Mouse (Mus musculus): ENCODE measurements at regions not wholly inside any gene's neighbourhood (a gene's known extent, or its start where the extent isn't known, plus 50 kb on each side); places are given as distances from the start of the nearest gene placed in this dataset.
A peak's percentile ranks its signal among the peaks of the same experiment; 100 is the strongest.

DNA sequence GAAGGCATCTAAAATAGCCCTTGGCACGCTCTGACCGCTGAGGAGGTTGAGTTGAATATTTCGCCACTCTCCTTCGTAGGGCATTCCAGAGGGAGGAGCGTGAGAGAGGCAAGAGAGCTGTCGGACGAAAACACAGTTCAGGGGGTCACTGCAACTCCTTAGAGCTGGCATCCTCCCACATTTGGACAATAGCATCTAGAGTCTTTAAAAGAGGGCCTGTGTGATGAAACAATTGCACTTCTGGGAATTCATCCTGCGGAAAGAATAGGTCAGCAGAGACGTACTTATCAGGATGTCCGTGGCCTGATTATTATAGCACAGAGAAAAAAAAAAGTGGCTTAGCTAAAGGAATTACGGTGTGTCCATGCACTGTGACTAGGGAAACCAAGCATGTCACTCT, 156.8 kb downstream of the Efnb1 start:
- DNase-seq (ENCODE audit: low spot score in 2 of 2) = no peak

DNA sequence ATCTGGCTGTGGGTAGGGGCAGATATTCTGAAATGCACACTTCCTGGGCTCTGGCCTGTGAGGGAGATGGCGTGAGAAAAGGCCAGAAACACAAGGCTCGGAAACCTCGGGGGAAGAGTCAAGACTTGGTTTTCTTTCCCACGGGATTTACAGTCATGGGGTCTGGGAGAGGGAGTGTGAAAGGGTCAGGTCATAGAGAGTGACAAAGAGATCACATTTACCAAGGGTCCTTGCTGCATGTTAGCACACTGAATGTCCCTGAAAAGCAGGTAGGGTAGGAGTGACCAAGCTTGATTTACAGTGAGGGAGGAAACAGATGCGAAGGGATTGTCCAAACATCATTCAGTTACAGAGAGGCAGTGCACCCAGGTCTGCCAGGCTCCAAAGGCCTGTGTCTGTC, 156.0 kb downstream of the Efnb1 start:
- DNase-seq (ENCODE audit: low spot score in 2 of 2) = no peak

DNA sequence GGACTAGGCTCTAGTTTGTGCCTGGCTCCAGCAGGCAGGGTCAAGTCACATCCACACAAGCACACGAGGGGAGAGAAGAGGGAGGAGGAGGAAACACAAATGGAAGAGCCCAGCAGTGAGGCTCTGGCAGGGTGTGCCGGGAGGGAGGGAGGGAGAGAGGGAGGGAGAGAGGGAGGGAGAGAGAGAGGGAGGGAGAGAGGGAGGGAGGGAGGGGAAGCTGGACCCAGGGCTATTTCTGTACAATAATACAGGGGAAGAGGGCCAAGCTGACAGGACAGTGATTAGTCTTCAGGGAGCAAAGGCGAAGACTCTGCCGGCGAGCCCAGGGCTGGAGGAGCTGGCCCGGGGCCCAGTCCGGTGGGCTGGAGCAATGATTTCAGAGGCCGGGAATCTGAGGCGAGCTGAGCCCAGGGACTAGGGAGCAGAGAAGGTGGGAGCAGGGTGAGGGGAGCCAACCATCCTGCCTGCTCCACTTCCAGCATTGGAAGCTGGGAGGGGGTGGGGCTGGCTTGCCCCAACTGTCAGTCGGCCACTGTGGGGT, 155.6 kb downstream of the Efnb1 start:
- no peak for DNase-seq (ENCODE audit: low spot score in 2 of 2)

DNA sequence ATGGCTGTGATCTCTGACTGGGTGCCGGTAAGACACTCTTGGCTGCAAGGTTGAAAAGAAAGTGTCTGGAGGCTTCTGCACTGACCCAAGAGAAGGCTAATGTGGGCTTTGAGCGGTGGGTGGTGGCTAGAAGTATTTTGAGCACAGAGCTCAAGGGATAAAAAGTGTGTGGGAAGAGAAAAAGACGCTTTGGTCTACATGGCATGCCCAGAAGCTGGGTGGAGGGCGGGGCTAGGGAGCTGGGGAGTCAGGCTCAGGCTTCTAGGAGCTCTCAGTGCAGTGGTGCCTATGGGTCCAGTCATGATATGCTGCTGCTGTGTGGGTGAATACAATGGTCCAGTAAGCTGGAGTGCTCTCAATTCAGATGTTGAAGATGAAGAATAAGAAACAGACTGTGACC, 152.1 kb downstream of the Efnb1 start:
- DNase-seq (ENCODE audit: low spot score in 2 of 2) = no peak

DNA sequence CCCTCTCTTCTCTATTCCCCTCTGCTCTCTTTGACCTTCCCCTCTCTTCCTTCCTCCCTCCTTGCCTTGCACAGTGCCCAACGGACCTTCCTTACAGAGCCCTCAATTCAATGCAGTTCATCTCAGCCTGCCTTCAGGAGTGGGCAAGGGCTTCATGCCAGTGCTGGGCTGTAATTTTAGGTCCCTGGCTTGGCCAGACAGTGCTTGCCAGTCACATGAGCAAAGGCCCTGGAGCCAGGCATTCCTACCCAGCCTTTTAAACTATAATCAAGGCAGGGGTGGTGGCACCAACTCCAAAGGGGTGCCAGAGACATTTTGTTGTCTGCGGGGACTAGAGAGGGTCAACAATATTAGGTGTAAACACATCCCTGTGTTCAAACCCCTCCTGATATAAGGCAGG, 150.9 kb downstream of the Efnb1 start:
- no peak for DNase-seq (ENCODE audit: low spot score in 2 of 2)

DNA sequence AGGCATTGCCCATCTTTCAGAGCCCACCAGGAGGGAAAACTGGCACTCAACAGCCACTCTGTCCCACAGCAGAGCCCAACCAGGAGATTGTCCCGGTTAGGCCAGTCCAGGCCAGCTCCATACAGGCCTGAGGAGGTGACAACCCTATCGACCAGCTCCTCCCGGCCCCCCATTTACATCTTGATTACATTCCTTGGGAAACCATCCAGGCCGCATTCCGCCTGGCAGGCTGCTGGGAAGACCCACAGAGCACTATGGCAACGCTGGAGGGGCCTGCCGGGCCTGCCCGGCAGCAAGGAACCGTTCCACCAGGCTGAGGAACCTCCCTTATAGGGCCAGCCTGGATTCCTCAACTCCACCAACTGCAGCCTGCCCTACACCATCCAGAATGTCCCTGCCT, 149.7 kb downstream of the Efnb1 start:
- DNase-seq (ENCODE audit: low spot score in 2 of 2) = no peak

DNA sequence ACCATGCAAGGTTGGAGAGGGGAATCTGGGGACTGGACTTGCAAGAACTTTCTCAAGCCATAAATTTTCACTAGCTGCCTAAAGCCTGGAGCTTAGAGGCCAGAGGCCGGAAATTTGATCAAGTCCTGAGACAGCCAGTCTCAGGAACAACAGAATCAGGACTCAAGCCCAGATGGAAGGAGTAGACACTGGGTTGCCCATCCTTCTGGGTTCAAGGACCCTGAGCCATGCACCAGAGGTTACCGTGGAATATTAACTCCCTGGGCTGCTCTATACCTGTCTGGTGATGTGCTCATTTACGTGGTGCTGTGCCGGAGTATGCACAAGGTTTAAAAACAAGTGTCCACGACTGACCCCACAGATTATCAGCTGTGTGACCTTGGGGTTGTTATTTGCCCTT, 145.1 kb downstream of the Efnb1 start:
- DNase-seq (ENCODE audit: low spot score in 2 of 2) = no peak

DNA sequence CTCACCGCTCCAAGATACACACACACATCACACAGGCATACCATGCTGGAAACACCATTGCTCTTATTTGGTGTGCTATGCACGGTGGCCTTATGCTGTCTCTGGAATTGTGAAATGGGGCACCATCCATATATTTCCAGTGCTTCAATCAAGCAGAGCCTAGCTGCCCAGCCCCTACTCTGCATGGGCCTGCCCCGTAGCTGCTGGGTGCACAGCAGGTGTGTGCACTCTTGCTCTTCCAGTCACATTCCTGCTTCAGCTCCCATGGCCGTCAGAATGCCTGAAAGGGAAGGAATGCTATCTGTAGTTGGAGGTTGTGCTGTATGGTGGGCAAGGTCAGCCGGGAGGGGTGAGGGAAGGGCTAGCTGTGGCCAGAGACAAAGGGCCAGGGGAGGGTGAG, 144.6 kb downstream of the Efnb1 start:
- DNase-seq (ENCODE audit: low spot score in 2 of 2) = no peak

DNA sequence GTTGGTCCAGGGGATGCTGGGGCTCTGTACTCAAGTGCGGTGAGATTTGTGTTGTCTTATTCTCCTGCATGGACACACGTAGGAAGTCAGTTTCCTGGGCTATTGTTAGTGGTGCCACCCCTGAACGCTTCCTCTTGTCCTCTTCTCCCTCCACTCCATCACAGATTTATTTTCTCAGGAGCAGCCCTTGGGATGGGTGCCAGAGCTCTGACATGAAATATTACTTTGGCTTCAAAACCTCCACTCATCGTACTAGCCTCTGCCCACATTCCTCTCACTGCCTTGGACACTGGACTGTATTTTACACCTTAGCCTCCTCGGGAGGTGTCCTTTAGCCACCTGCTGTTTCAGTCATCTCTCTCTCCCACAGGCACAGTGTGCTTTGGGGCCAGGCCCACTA, 139.6 kb downstream of the Efnb1 start:
- no peak for DNase-seq (ENCODE audit: low spot score in 2 of 2)

DNA sequence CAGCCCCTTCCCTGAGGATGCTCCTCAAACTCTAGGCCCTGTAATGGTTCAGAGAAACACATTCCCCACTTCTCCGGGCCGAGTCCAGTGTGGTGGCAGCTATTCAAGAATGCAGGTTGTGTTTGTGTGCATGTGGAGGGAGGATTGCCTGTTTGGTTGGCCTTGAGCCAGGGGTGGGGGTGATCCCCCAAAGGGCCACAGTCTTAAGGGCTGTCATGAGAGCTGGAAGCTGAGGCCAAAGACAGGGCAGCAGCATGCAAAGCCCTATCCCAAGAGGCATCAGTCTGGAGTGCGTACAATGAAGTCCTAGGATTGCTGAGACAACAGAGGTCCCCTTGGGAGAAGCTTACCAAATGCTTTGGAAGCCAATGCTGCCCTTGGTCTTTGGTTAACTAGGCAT, 136.0 kb downstream of the Efnb1 start:
- DNase-seq (ENCODE audit: low spot score in 2 of 2) = no peak

DNA sequence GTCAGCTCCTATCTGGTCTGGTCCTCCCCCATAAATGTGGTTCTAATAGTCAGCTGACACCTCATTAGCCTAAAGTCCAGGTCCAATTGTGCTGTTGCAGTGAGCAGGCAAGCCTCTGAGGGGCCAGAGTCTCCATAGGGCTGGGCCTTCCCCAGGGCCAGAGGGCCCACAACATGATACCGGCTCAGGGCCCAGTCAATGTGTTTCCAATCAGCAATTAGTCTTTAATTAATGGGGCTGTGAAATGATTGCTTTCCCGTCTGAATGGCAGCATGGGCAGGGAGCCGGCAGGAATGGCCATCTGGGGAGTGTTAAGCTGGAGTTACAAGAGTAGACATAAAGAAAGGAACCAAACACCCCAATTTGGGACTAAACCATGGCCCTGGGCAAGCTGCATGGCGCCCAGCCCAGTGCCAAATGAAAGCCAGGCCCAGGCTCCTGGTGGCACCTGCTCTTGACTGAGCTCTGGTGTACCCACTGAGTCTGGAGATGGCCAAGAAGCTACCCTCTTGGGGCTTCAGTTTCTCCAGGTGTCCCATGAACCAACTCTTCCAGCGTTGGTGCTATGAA, 113.2 kb downstream of the Efnb1 start:
- no peak for DNase-seq (ENCODE audit: low spot score in 2 of 2)

DNA sequence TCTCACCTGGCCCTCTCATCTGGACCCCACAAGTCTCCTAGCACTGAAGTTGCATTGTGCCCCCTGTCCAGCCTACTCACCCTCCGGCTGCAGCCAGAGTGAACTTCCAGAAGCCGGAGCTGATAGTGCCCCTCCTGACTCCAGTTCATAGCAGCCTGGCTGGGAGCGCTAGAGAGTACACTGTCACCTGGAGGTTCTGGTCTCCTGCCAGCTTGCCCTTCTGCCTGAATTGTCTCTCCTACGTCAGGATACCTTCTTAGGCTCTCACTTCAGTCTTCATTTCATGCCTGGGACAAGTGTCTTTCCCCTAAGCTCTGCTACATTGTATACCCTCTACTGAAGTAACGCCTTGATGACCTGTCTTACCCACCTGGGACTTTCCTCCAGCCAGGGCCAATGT, 112.3 kb downstream of the Efnb1 start:
- no peak for DNase-seq (ENCODE audit: low spot score in 2 of 2)

DNA sequence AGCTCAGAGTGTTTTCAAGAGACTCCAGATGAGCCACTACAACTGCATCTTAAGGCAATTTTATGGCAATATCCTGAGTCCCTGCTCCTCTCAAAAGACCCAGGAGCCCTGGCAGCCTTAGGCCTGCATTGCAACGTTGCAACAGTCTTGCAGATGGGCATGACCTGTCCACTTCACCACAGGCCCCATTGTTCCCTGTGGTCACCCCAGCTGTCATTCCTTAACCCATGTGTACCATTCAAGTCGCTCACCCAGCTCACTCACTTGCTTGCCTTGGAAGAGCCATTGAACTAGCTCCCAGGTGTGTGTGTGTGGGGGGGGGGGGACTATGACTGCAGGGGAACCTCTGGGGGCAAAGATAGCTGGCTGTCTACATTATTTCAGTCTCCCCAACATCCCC, 110.8 kb downstream of the Efnb1 start:
- no peak for DNase-seq (ENCODE audit: low spot score in 2 of 2)

DNA sequence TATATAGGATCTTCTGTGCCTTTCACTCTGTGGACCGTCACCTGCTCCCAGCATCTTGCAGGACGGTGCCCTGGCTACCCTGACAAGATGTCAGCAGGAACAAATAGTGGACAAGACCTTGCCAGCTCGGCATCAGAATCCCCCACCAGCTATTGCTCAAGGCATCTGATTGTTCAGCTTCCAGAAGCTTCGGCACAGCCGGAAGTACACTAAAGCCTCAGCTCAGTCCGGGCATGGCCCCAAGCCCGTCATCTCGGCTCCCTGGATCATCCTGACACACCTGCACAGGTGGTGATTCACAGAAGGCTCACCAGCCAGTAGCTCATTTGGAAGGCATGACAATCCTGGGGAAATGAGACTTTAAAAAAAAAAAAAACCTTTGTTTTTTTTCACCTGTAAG, 110.1 kb downstream of the Efnb1 start:
- no peak for DNase-seq (ENCODE audit: low spot score in 2 of 2)

DNA sequence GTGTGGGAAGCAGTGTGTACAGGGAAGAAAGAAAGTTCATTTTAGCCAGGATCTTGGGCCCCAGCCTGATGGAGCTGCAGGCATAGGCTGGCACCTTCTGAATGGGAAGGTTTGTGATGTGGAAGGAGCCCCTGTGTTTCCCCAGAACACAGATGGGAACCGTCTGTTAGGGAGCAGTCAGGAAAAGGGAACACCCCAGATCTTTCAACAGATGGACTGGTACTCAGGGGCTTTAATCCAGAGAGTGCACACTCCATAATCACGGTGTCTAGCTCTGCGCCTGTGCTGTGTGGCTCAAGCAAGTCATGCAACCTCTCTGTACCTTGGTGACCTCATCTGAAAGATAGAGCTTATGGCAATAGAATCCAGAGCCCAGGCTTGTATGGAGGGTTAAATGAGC, 109.6 kb downstream of the Efnb1 start:
- peak in 1 of 2 experiments; percentile 29 for DNase-seq (ENCODE audit: low spot score in 2 of 2)

DNA sequence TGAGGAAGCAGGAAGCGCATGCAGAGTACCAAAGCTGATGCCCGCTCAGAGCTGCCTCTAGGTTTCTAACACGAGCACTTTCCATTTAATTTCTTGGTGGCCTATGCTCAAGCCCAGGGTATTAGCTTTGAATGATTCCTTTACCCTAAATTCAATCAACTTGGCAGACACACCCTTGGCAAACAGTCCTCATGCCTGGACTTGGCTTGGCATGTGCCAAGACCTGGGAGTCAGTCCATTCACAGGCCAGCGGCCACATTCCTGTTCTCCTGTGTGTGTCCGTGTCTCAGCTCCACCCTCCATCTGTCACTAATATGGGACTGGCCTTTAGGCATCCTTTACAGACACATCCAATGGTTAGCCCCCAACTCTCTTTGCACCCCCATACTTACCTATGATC, 107.3 kb downstream of the Efnb1 start:
- DNase-seq (ENCODE audit: low spot score in 2 of 2) = no peak

DNA sequence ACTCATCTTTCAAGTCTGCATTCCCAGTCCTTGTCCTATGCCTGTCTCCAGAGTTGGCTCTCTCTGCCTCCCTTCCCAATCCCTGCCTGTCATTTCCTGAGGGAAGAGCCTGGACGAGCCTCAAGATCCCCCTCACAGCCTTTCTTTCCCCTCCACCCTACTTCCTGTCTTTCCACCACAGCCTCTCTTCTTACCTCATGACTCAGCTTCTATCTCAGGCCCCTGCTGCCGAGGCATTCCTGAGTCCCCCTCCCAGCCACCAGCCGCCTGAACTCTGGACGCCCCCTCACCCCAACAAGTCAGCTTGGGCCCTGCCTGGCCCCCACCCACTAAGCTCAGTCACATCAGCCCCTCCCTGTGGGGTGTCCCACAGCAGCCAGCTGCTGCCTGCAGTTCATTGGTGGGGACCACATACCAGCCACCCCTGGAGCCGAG, 105.8 kb downstream of the Efnb1 start:
- DNase-seq (ENCODE audit: low spot score in 2 of 2) = no peak

DNA sequence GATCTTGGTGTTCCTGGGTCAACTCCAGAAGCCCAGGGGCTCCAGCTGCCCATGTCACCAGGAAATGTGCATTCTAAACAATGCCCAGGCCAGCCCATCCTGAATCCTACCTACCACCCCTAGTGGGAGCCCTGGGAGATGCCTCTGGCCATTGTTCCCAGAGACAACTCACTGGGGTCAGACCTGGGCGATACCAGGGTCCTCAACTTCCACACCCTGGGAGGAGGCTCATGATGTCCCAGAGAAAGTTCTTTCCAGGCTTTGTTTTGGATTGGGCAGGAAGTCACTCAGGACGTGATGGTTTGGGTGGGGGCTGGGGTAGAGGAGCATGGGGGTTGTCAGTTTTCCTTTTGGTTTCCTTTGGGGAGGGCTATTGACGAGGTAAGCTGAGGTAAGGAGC, 97.1 kb downstream of the Efnb1 start:
- no peak for DNase-seq (ENCODE audit: low spot score in 2 of 2)

DNA sequence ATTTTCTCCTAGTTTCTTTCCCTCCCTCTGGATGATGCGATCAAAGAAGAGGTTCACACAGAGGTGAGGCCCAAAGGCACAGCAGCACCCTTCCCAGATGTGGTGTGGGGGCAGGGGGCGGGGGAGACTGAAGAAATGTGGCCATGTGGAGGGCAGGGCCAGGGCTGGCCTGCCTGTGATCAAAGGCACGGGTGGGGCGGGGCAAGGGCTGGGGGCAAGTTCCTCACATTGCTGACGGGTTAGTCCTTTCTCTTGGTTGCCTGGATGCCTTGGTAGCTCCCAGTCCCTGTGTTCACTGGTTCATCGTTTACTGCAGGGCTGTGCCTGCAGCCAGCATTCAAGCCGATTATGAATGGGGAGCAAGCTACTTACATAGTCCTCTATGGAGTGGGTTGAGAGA, 96.4 kb downstream of the Efnb1 start:
- DNase-seq (ENCODE audit: low spot score in 2 of 2) = no peak

DNA sequence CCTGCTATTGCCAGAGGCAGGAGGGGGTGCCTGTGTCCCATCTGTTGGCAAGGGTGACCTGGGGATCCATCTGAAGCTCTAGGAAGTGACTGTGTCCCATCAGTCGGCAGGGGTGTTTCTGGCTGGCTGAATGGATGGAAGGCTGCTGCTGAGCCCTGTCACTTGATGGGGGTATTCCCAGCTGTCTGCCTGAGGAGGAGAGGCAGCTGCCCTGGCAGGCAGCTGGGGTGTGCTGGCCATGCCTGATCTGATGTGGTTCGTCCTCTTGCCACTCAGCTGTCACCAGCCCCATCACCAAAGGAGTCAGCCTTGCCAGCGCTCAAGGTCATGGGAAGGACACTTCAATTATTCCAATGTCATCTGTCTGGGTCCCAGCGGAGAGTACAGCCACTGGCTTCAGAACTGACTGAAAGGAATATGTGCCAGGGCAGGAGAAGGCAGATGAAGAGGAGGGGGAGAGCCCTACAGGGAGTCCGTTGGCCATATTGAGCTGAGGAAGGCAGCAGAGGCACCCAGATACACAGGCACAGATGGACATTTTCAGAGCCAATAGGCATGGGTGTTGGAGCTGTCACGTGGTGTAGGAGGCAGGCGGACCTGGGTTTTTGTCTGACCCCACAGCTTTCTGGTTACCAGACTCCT, 89.3 kb downstream of the Efnb1 start:
- no peak for DNase-seq (ENCODE audit: low spot score in 2 of 2)

DNA sequence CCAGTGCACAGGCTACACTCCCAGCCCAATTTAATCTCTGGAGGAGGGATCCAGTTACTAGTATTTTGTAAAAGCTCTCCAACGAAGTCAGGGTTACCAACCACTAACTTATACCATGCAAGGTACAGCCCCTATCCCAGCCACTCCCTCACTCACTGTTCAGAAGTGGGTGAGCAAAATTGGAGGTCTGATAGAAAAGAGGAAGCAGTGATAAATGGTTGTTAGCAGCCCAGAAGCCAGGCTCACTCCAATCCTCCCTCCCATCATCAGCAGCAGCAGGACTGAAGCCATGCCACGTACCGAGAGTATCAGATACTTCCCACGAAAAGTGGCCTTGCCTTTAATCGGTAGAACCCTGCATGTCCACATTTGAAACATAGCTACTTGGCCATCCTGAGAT, 86.1 kb downstream of the Efnb1 start:
- no peak for DNase-seq (ENCODE audit: low spot score in 2 of 2)

DNA sequence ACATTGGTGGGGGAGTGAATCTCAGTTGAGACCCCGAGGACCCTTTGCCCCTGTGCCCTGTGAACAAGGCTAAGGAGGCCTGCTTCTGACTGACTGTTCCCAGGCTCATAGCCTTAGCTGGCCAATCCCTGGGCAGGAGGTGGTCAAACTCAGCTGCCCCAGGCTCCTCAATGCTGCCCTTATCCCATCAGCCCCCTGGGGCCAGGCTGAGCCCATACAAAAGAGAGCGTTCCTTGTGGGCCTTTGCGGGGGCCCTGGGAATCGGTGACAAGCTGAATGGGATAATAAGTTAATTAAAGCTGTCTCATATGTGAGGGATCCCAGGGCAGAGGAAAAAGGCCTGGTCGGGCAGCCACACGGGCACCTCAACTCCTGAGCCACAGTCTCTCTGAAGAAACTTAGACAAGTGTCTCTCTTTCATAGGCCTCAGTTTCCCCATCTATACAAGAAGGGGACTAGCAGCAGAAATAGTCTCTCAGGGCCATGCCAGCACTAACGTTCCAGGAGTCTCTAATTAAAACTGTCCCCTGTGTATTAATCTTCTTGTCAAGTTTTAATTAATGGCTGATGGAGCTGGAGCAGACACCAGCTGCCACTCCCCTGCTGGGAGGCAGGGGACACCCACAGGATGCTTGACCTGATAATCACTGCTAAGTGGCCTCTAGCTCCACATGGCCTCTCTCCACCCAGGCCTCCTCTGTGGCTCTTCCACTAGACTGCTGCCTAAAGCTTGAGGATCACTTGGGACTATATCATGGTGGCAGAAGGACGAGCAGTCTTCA, 84.9 kb downstream of the Efnb1 start:
- DNase-seq (ENCODE audit: low spot score in 2 of 2) = no peak

DNA sequence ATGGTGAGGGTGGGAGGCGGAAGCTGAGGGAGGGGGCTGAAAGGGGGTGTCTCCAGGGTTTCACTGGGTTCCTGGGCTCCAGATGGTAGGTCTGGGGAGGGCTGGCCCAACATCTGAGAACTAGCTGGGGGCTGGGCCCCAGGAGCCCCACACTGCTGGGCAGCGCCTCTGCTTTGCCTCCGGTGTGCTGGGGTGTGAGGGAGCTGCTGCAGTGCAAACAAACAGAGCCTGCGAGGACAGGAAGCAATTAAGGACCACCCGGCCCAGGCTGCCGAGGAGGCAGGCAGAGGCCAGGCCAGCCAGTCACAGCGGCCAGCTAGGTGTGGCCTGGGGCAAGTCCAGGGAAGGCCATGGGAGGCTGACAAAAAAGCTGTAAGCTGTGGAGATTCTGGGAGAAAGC, 82.3 kb downstream of the Efnb1 start:
- DNase-seq (ENCODE audit: low spot score in 2 of 2) = no peak
